Mouse (Mus musculus) lung, embryonic 14.5 days (tissue): ENCODE results near the gene Trap1. TPM values are rescaled to one million over a fixed set of nuclear protein-coding genes. Genes with fewer than 3 reads are reported as not detected.

Source experiments
- ATAC-seq: fragments of 200-750 bp; cut with Nextera tagmentation; 2 replicates; pipeline ENCODE4 v1.8.0; 2017; ENCODE audit warnings: mild to moderate bottlenecking, moderate TSS enrichment, moderate library complexity; ENCODE audit not compliant: insufficient read depth
- DNase-seq: peaks from one replicate; pipeline ENCODE4 v3.0.0-alpha.2; 2015
- H3K27ac ChIP-seq: fragments of 300-500 bp; sonication (generic); 2 replicates; pipeline ENCODE4 v1.5.1; 2014; ENCODE audit warnings: low read depth, mild to moderate bottlenecking, moderate library complexity
- H3K27me3 ChIP-seq: fragments of 300-500 bp; sonication (generic); 2 replicates; pipeline ENCODE4 v1.6.1; 2014; ENCODE audit warnings: low read length, control low read depth; ENCODE audit not compliant: insufficient read depth
- H3K36me3 ChIP-seq: fragments of 300-500 bp; sonication (generic); 2 replicates; pipeline ENCODE4 v1.6.1; 2014; ENCODE audit warnings: control low read depth; ENCODE audit not compliant: insufficient read depth
- H3K4me1 ChIP-seq: fragments of 300-500 bp; sonication (generic); 2 replicates; pipeline ENCODE4 v1.6.1; 2014; ENCODE audit warnings: antibody characterized with exemption, control low read depth; ENCODE audit not compliant: insufficient read depth
- H3K4me2 ChIP-seq: fragments of 300-500 bp; sonication (generic); 2 replicates; pipeline ENCODE4 v1.6.1; 2014; ENCODE audit warnings: mild to moderate bottlenecking
- H3K4me3 ChIP-seq: fragments of 300-500 bp; sonication (generic); 2 replicates; pipeline ENCODE4 v1.5.1; 2014; ENCODE audit warnings: low read depth, low read length
- H3K9ac ChIP-seq: fragments of 300-500 bp; sonication (generic); 2 replicates; pipeline ENCODE4 v1.6.1; 2014
- H3K9me3 ChIP-seq: fragments of 300-500 bp; sonication (generic); 2 replicates; pipeline ENCODE4 v1.6.1; 2016; ENCODE audit warnings: low read depth, low read length, control low read depth
- CTCF ChIP-seq: IDR thresholded peaks from 2 replicates; pipeline ENCODE4 v1.5.1; 2016; ENCODE audit warnings: antibody characterized with exemption, low read depth
- WGBS: fragments of 180-500 bp; shearing (Covaris S2); extraction: QIAGEN DNeasy Blood & Tissue Kit; methylation state at CpG from one replicate; pipeline ENCODE4 v1.1.7; 2014; 5-methylcytosine and 5-hydroxymethylcytosine counted together
- polyA plus RNA-seq: library from polyadenylated mRNA; unstranded; fragments of >200 nt; fragmentation: Nextera tagmentation; extraction: Ambion mirVana; gene quantifications from 2 replicates; pipeline ENCODE4 v1.2.1, GENCODE M21; 2014

Trap1 gene
- polyA plus RNA-seq, 1 experiment from 2014 or later, result 97.2 TPM

GRCm38 (mm10) chr16:4064945-4065344, 12.7 kb downstream of the Trap1 start:
- H3K9ac ChIP-seq, result no peak overlapping the region
- H3K36me3 ChIP-seq, result peaks cover 82% of the 10 kb centered on the region
- H3K4me3 ChIP-seq, result no peak overlapping the region
- no peaks in the 10 kb centered on the region for H3K9me3 ChIP-seq
- H3K27me3 ChIP-seq, result no peaks in the 10 kb centered on the region
- H3K4me2 ChIP-seq, result no peak overlapping the region
- no peak for TF ChIP-seq CTCF
- no peak overlapping the region for H3K27ac ChIP-seq
- no peaks in the 10 kb centered on the region for H3K4me1 ChIP-seq
- no peak for ATAC-seq
- WGBS, result 91% methylated on average over 4 of the region's 4 CpGs
- no peak for DNase-seq

GRCm38 (mm10) chr16:4053811-4054210, 23.8 kb downstream of the Trap1 start:
- Histone ChIP-seq H3K9ac (no peak overlapping the region), H3K9me3 (no peaks in the 10 kb centered on the region), H3K27me3 (no peaks in the 10 kb centered on the region), H3K4me2 (no peak overlapping the region), H3K4me1 (no peaks in the 10 kb centered on the region), H3K36me3 (peaks cover 79% of the 10 kb centered on the region), H3K27ac (no peak overlapping the region), H3K4me3 (no peak overlapping the region)
- ATAC-seq (no peak), DNase-seq (no peak)
- TF ChIP-seq CTCF, result no peak
- WGBS, result 73% methylated on average over 3 of the region's 3 CpGs

- Histone ChIP-seq H3K27me3 (no peaks in the 10 kb centered on the region), H3K27ac (no peak overlapping the region), H3K9ac (no peak overlapping the region), H3K4me1 (no peaks in the 10 kb centered on the region), H3K9me3 (no peaks in the 10 kb centered on the region), H3K4me3 (no peak overlapping the region), H3K36me3 (peaks cover 81% of the 10 kb centered on the region), H3K4me2 (no peak overlapping the region)
- DNase-seq, result no peak
- WGBS, result 89% methylated on average over 4 of the region's 4 CpGs
- TF ChIP-seq CTCF, result no peak
- ATAC-seq, result no peak
Observed at GRCm38 (mm10) chr16:4052601-4053000, 25.0 kb downstream of the Trap1 start.

GRCm38 (mm10) chr16:4045524-4045923, 32.1 kb downstream of the Trap1 start:
- DNase-seq, result no peak
- Histone ChIP-seq H3K9ac (no peak overlapping the region), H3K4me3 (no peak overlapping the region), H3K27me3 (no peaks in the 10 kb centered on the region), H3K36me3 (peaks cover 85% of the 10 kb centered on the region), H3K27ac (no peak overlapping the region), H3K4me2 (no peak overlapping the region), H3K9me3 (no peaks in the 10 kb centered on the region), H3K4me1 (no peaks in the 10 kb centered on the region)
- no peak for ATAC-seq
- no peak for TF ChIP-seq CTCF
- 86% methylated on average over 4 of the region's 4 CpGs for WGBS

- 100% methylated on average over 2 of the region's 2 CpGs for WGBS
- peaks cover 94% of the 10 kb centered on the region for H3K36me3 ChIP-seq
- no peaks in the 10 kb centered on the region for H3K4me1 ChIP-seq
- DNase-seq (no peak), ATAC-seq (no peak)
- TF ChIP-seq CTCF, result no peak
- H3K4me3 ChIP-seq, result no peak overlapping the region
- H3K4me2 ChIP-seq, result no peak overlapping the region
- H3K27ac ChIP-seq, result no peak overlapping the region
- H3K9me3 ChIP-seq, result no peaks in the 10 kb centered on the region
- H3K9ac ChIP-seq, result no peak overlapping the region
- no peaks in the 10 kb centered on the region for H3K27me3 ChIP-seq
Observed at GRCm38 (mm10) chr16:4044093-4044492, 33.5 kb downstream of the Trap1 start.

GRCm38 (mm10) chr16:4041646-4042045, 36.0 kb downstream of the Trap1 start:
- Histone ChIP-seq H3K9me3 (no peaks in the 10 kb centered on the region), H3K27me3 (no peaks in the 10 kb centered on the region), H3K36me3 (peaks cover 94% of the 10 kb centered on the region), H3K9ac (no peak overlapping the region), H3K27ac (no peak overlapping the region), H3K4me1 (no peaks in the 10 kb centered on the region), H3K4me3 (no peak overlapping the region), H3K4me2 (no peak overlapping the region)
- TF ChIP-seq CTCF, result no peak
- 91% methylated on average over 4 of the region's 4 CpGs for WGBS
- ATAC-seq (no peak), DNase-seq (no peak)

GRCm38 (mm10) chr16:4040206-4040605, 37.4 kb downstream of the Trap1 start:
- Histone ChIP-seq H3K27me3 (no peaks in the 10 kb centered on the region), H3K4me3 (no peak overlapping the region), H3K36me3 (peaks cover 81% of the 10 kb centered on the region), H3K4me2 (no peak overlapping the region), H3K27ac (no peak overlapping the region), H3K9ac (no peak overlapping the region), H3K4me1 (no peaks in the 10 kb centered on the region), H3K9me3 (no peaks in the 10 kb centered on the region)
- no peak for TF ChIP-seq CTCF
- WGBS, result 81% methylated on average over 5 of the region's 5 CpGs
- no peak for DNase-seq
- ATAC-seq, result no peak

GRCm38 (mm10) chr16:4037690-4038089, 39.9 kb downstream of the Trap1 start:
- WGBS, result 89% methylated on average over 7 of the region's 7 CpGs
- Histone ChIP-seq H3K4me1 (no peaks in the 10 kb centered on the region), H3K27ac (no peak overlapping the region), H3K9ac (no peak overlapping the region), H3K27me3 (no peaks in the 10 kb centered on the region), H3K36me3 (peaks cover 59% of the 10 kb centered on the region), H3K4me2 (no peak overlapping the region), H3K4me3 (no peak overlapping the region), H3K9me3 (no peaks in the 10 kb centered on the region)
- TF ChIP-seq CTCF, result no peak
- DNase-seq, result no peak
- no peak for ATAC-seq
